12 mouse cellular contexts compared by ENCODE assay signal in the genomic region with DNA sequence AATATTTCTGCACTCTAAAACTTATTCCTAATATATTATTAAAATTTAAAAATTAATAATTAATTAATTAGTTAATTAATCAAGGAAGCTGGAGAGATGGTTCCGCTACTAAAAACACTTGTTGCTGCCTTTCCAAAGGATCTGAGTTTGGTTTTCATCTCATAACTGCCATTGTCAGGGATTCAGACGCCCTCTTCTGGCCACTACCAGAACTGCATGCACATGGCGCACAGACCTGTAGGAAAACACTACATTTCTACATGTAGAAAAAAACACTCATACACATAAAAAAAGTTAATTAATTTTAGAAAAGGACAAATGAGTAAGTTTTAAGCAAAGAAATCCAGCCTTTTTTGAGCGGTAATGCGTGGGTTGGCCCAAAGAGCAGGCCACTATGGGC. TPM values are rescaled to one million over a fixed set of nuclear protein-coding genes. Genes with fewer than 3 reads are reported as not detected.
DNase-seq lines count a peak whose midpoint lies in the region; TF ChIP-seq lines count a peak whose summit lies in the region.
"Had no signal": no experiment of that assay in that cellular context is flagged by ENCODE, and none has a peak within 500 bp of the region (broad histone marks: within the 10 kb centered on the region; RNA-seq: fewer than 3 reads in every experiment).

No protein-coding gene starts in this region.

- no peak overlapping the region for H3K27ac ChIP-seq in left cerebral cortex, adult 2 months
- no peak overlapping the region for H3K27ac ChIP-seq in forebrain, embryonic 10.5 days
- H3K27ac ChIP-seq: embryonic facial prominence, embryonic 15.5 days; liver, embryonic 15.5 days had no signal

- TF ChIP-seq CTCF in left cerebral cortex, adult 2 months (IDR thresholded peaks at IDR 0.05), result peak; percentile 38
- peak; percentile 45; the same call in 1 of the 2 replicates for TF ChIP-seq CTCF in brain, embryonic 14.5 days (IDR thresholded peaks at IDR 0.05; ENCODE audit: borderline replicate concordance, extremely low read depth, insufficient read depth, insufficient read length)

- intact Hi-C loops in left cerebral cortex, adult 2 months (cut with DNase I), result loop anchor here (5.0 kb wide), 1 partner anchor 137 kb away; no protein-coding TSS in a partner anchor

- DNase-seq in left cerebral cortex, adult 2 months (ENCODE audit: extremely low spot score in 1 of 2, low spot score in 2 of 2), result no peak
- DNase-seq in left cerebral cortex, adult 11 months (ENCODE audit: low spot score), result no peak
- DNase-seq in 3T3-L1 (ENCODE audit: low read depth, low spot score), result peak; percentile 5
- DNase-seq in B cell, adult 2 months, result peak; percentile 51 to 55
- DNase-seq in brain, embryonic 14.5 days (ENCODE audit: low read depth), result no peak
- no peak for DNase-seq in forebrain, embryonic 10.5 days (ENCODE audit: extremely low spot score, low spot score)
- no peak for DNase-seq in kidney, postnatal 10 days
- DNase-seq: cerebellum, postnatal 36 days; heart, adult 18-20 months; heart, postnatal 4 days had no signal

- H3K27me3 ChIP-seq in forebrain, embryonic 10.5 days (ENCODE audit: poor library complexity, severe bottlenecking), result no peaks in the 10 kb centered on the region
- H3K27me3 ChIP-seq: embryonic facial prominence, embryonic 15.5 days; liver, embryonic 15.5 days had no signal

- H3K4me1 ChIP-seq in forebrain, embryonic 10.5 days, result 0 out of 2 replicates have a peak, but pooled peaks cover 4% of the 10 kb centered on the region
- H3K4me1 ChIP-seq: embryonic facial prominence, embryonic 15.5 days; liver, embryonic 15.5 days had no signal

- H3K4me3 ChIP-seq in left cerebral cortex, adult 2 months, result no peak overlapping the region
- H3K4me3 ChIP-seq in forebrain, embryonic 10.5 days, result no peak overlapping the region
- H3K4me3 ChIP-seq: embryonic facial prominence, embryonic 15.5 days; liver, embryonic 15.5 days had no signal

- no peak for TF ChIP-seq POLR2A in brain, embryonic 14.5 days (IDR thresholded peaks at IDR 0.05; ENCODE audit: borderline replicate concordance, extremely low read depth, insufficient read depth, insufficient read length, poor library complexity, severe bottlenecking)

- 0 out of 2 replicates have a peak, but pooled peaks cover 2% of the 10 kb centered on the region for H3K9me3 ChIP-seq in forebrain, embryonic 10.5 days
- H3K9me3 ChIP-seq: embryonic facial prominence, embryonic 15.5 days; liver, embryonic 15.5 days had no signal

- H3K36me3 ChIP-seq in forebrain, embryonic 10.5 days (replicated peaks), result no peaks in the 10 kb centered on the region
- H3K36me3 ChIP-seq: embryonic facial prominence, embryonic 15.5 days; liver, embryonic 15.5 days had no signal

- WGBS in forebrain, embryonic 10.5 days, result 79% methylated on average over 5 of the region's 5 CpGs

RNA-seq across cellular contexts. Expression of a gene that starts 19.8 kb away (rescaled TPM):
- total RNA-seq in left cerebral cortex, adult 2 months (2021), result 10 to 100 TPM; 24.9 to 25.2 TPM
- polyA plus RNA-seq in brain, embryonic 14.5 days (2012; rRNA removed), result 19.0 and 19.8 TPM in 2 replicates
- polyA plus RNA-seq in forebrain, embryonic 10.5 days (2016; fragmentation: Nextera tagmentation; extraction: Ambion mirVana), result 14.7 and 16.5 TPM in 2 replicates

RNA-seq across cellular contexts. Expression of a gene that starts 54.3 kb away (rescaled TPM):
- total RNA-seq in left cerebral cortex, adult 2 months (2021), result 10 to 100 TPM; 64.8 to 70.4 TPM
- polyA plus RNA-seq in brain, embryonic 14.5 days (2012; rRNA removed), result 89.9 and 97.5 TPM in 2 replicates
- 73.2 and 76.0 TPM in 2 replicates for polyA plus RNA-seq in forebrain, embryonic 10.5 days (2016; fragmentation: Nextera tagmentation; extraction: Ambion mirVana)

Comparison
In these comparisons a context has a peak if more than half of its experiments do, and no peak if none do; other contexts are left out.
1. DNase-seq: peak in 3T3-L1 (single experiment) and B cell, adult 2 months (2 of 2); none in left cerebral cortex, adult 2 months (0 of 2), left cerebral cortex, adult 11 months (single experiment), brain, embryonic 14.5 days (single experiment), forebrain, embryonic 10.5 days (single experiment) and kidney, postnatal 10 days (single experiment).